Mouse (Mus musculus) cerebellum, adult 18-20 months (tissue): ENCODE data around the gene Vmn1r157.
"Not testable (repeated sequence)": the region's sequence is repeated elsewhere in the genome, so short reads cannot be mapped to it uniquely, and the experiment has no call there.

Experiments used
- DNase-seq, 2 experiments: peaks; one replicate each; pipeline ENCODE4 v3.0.0; 2021

Gene Vmn1r157

DNA sequence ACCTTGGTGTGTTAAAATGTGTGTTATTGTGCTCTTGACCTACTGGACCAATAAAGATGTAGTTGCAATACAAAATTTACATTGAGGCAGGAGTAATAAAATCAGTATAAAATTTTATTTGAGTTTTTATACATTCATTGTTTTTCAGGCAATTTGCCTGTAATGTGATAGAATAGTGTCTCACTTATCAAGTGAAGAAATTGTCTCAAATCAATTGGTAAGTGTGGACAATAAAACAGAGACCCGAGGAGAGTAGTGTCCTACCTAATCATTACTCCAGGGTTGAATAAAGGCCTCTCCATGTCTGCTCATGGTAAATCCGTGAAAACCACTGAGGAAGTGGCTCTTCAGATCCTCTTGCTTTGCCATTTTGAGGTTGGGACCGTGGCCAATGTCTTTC lies at the start of gene Vmn1r157:
TSS of gene Vmn1r157 (plus strand) at position 301 of the 400 bp plus-strand sequence.
- not testable (repeated sequence) for DNase-seq

DNA sequence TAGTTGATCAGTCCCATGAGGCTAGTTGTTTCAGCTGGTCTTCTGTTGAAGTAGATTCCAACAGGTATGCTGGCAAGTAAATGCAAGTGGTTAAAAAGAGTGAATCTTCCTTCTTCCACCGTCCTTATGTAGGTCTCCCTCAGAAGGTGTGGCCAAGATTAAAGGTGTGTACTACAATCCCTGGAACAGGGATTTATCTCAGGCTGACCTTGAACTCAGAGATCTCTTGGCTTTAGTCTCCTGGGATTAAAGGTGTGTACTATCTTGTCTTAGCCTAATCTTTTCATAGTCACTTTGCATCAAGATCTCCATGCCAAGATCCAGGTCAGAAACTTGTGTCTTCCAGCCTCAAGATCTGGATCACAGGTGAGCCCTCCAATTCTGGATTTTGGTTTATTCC lies 41.9 kb upstream of the Vmn1r157 start, which contains the start of gene Gm4567:
TSS of gene Gm4567 (minus strand) at position 101 of the 400 bp plus-strand sequence.
- not testable (repeated sequence) for DNase-seq

GRCm38 (mm10) chr7:22775981-22776380 lies 14.5 kb downstream of the Vmn1r157 start:
- not testable (repeated sequence) for DNase-seq

DNA sequence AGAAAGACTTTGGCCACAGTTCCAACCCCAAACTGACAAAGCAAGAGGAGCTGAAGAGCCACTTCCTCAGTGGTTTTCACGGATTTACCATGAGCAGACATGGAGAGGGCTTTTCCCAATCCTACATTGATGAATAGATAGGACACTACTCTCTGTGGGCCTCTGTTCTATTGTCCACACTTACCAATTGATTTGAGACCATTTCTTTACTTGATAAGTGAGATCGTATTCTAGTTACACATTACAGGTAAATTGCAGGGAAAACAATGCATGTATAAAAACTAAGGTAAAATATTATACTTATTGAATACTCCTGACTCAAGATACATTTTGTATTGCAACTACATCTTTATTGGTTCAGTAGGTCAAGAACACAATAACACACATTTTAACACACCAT lies 29.2 kb downstream of the Vmn1r157 start, which contains the start of gene Vmn1r158:
TSS of gene Vmn1r158 (minus strand) at position 101 of the 400 bp plus-strand sequence.
- DNase-seq, result not testable (repeated sequence)
